Mouse (Mus musculus) adrenal gland, postnatal 0 days (tissue): ENCODE results near the gene Galnt12. TPM values are rescaled to one million over a fixed set of nuclear protein-coding genes. Genes with fewer than 3 reads are reported as not detected.

ENCODE experiments used
- polyA plus RNA-seq: library from polyadenylated mRNA; unstranded; fragments of >200 nt; fragmentation: Nextera tagmentation; extraction: Ambion mirVana; gene quantifications from 2 replicates; pipeline ENCODE4 v1.2.1, GENCODE M21; 2015

The Galnt12 gene
- polyA plus RNA-seq: 5.4 and 6.0 TPM in 2 replicates

GRCm38 (mm10) chr4:47091493-47092386 lies at the start of gene Galnt12:
TSS of gene Galnt12 (plus strand) at chr4:47091909.

DNA sequence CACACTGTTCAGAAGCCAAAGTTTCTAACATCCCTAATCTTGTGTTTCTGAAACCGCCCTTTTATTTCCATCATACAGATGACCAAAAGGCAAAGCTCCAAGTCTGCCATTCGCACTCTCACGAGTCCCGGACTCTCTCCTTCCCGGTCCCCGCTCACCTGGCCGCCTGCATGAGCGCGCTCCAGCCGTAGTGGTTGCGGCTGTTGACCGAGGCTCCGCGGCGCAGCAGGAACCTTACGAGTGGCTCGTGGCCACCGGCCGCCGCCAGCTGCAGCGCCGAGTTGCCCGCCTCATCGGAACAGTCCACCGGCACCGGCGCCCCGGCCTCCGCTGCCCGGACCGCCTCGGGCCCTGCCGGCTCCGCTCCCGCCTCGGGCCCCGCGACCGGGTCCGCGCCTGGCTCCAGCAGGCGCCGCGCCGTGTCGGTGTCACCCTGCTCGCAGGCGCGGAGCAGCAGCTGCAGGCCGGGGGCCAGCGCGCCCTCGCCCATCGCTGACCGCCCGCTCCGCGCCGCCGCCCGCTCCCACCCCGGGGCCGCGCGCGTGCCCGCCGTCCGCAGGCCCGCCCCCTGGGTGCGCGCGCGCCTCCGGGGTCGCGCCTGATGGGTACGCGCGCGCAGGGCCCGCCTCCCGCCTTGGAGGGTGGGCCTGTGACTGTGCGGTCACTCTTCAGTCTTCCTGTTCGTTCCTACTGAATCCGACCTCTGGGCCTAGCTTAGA lies 34.8 kb upstream of the Galnt12 start, which contains the start of gene Anks6:
TSS of gene Anks6 (minus strand) at position 637 of the 719 bp plus-strand sequence.

Other genes starting within 250 kb of the Galnt12 start
- gene Gabbr2, start 100.0 kb upstream of the Galnt12 start, polyA plus RNA-seq: 0.17 and 0.41 TPM in 2 replicates
- 2.0 and 3.1 TPM in 2 replicates for gene Anks6, start 34.5 kb upstream of the Galnt12 start, polyA plus RNA-seq
- gene Col15a1, start 116.3 kb downstream of the Galnt12 start, polyA plus RNA-seq: 8.2 and 8.7 TPM in 2 replicates